Mouse (Mus musculus) heart, postnatal 4 days (tissue): ENCODE measurements around the gene Mapk9. TPM values are rescaled to one million over a fixed set of nuclear protein-coding genes. Genes with fewer than 3 reads are reported as not detected.

Experiments
- DNase-seq: peaks from one replicate; pipeline ENCODE4 v3.0.0; 2021
- total RNA-seq, 2 experiments: library from RNA; stranded (reverse); gene quantifications; 2 replicates each; pipeline ENCODE4 v1.2.3; 2021

The Mapk9 gene
- total RNA-seq, 2 experiments from 2014 or later = 51.4 to 53.6 TPM

DNA sequence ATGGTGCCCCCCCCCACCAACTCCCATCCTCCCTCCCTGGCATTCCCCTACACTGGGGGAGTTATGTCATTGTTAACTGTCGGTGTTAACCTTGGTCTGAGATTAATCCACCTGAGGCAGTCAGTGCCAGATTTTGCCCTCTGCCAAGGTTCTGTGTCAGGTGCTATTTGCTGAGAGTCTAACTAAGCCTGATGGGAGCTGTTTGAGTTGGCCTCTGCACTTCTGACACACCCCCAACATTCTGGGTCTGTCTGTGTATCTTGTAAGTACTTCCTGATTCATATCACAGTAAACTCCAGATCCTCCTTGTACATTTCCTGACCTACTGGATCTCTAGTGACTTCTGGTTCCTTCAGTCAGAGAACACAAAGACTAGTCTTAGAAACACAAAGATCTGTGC, 5.9 kb upstream of the Mapk9 start:
- no peak for DNase-seq

DNA sequence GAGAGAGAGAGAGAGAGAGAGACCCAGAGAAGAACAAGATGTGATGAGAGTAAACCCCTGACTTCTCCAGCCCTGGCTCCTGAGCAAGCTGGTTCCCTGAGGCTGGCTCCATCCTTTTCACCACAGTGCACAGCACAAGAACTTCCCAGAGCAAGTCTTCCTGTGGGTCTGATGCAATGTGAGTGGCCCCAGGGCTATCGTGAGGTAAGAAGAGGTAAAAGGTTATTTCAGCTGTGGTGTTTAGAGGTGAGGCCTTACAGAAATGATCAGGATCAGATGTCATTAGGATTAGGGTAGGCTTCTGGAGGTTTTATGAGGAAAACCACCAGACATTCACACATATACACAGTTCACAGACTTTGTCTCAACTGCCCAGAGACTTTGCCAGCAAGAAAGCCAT, 4.7 kb upstream of the Mapk9 start:
- no peak for DNase-seq

DNA sequence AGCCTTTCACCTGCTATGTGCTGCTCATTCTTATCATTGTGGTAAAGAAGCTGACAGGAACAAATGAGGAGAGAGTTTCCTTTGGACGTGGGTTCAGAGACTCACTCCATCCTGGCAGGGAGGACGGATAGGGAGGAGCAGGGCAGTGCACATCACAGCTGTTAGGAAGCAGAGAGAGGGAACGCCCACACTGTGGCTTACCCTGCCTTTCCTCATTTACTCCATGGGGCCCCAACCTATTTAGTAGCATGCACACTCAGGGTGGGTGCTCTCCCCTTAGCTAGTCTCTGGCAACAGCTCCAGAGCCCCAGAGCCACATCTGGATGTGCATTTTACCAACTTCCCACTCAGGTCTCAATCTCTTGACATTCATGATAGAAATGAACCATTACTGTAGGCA, 3.8 kb upstream of the Mapk9 start:
- no peak for DNase-seq

DNA sequence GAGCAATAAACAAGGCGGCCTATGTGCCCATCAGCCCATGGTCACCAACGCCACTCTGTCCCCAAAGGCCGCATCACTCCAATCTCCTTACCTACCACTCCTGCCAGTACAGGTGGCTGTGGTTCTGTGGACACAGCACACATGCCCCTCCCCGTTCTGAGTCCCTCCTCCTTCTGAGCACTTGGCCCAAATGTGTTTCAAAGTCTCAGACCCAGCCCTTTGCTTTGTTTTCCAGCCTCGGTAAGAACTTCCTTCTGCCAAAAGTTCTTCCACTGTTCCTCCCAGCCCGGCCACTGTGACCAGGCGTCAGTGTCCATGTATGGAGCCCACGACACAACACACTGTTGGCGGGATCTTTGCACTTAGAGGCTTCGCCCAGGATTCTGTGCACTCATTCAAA, 2.2 kb upstream of the Mapk9 start:
- DNase-seq = no peak

DNA sequence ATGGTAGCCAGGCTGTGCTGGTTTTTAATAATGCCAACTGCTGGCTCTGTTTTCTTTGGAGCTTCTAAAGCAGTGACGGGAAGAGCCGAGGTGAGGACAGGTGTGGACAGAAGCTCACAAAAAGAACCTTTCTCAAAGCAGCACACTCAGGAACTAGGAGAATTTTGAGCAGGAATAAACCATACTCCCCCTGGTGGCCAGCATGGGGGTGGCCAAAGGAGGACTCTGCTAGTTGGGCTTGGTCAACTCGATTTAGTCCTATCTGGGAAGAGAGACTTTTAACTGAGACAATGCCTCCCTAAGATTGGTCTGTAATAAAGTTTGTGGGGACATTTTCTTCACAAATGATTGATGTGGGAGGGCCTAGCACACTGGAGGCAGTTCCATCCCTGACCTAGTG, 1.6 kb upstream of the Mapk9 start:
- DNase-seq = peak; percentile 79

DNA sequence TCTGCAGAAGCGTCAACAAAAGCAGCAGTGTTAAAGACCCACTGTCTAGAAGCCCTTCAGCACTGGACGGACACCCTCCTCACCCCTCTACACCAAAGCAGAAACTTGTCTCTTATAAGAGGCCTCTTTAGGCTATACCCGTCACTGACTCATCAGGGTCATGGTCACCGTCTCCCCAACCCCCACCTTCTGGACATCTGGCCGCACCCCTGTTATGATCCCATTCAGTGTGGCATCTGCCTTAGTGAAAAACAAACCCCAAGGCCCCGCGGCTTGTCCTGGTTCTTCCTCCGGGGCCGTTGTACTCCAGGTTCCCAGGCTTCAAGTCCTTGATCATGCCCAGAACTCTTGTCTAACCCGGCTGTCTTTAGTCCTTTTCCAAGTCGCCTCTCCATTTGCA, 593 bp upstream of the Mapk9 start:
- DNase-seq = no peak

DNA sequence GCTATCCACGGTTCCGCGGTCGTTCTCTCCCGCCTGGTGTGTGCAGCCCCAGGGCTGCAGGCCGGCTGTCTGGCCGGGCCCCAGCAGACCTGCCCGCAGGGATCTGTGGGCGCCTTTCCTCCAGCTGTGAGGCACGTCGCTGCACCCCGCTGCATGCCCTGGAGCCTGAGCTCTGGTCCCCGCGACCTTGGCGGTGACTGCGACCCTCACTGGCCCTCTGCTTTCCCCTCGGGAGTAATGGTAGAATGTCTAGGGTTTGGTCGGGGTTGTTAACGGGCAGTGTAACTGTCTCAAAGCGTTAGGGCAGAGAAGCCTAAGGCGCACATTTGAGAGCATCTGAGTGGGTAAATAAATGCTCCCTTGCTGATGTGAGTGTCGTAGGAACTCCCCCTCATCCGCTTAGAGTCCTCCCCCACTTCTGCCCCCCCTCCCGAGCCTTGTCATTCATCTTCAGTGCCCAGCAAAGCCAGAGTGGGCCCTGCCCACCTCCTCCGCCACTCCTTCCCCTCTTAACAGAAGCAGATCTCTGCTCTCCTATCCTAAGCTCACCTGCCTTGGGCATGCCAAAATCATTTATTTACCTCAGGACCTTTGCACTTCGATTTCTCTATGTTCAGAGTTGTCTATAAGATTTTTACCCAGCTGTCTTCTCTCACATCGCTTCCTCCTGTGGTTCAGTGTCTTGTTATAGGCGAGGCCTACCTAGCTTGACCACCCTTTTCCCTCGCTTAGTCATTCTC, 690 bp downstream of the Mapk9 start:
- no peak for DNase-seq

DNA sequence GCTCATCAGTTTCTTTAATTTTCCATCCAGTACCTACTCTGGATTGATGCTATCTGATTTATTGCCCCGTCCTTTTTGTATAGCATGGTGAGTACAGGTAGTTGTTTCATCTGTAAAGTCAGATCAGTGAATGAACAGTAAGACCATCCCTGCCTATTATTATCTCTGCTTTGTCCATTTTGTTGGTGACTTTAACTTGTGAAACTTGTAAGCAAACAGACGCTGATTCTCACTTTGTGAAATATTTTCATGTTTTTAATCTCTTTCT, 1.2 kb downstream of the Mapk9 start:
- no peak for DNase-seq

DNA sequence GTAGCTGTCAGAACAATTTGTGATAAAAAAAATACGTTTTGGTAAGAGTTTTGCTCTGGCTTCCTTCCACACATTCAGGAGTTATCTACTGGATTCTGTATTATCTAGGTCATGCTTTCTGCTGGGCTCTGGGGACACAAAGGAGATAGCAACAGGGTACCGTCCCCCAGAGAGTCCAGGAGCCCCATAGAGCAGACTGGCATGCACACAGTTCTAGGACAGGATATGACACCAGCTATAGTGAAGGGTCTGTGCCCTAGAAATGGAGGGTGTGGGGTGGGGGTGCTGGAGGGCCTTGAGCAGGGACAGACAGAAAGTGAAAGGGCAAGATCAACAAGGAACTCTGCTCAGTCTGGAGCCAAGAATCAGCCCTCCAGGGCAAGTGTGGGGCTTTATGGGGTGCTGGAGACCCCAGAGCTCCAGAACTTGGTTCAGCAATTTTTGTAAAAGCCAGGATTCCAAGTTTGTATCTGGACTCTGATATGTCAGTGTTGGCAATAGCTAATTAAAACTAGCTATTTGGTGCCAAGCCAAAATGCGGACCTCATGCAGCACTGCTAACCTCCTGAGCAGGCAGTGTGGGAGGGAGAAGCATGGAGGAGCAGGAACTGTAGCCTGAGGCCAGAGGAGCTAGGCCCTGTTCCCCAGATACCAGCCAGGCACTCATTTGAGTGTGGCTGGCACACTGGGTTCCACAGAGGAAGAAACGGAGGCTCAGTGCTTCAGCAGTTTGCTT, 1.7 kb downstream of the Mapk9 start:
- peak; percentile 28 for DNase-seq

DNA sequence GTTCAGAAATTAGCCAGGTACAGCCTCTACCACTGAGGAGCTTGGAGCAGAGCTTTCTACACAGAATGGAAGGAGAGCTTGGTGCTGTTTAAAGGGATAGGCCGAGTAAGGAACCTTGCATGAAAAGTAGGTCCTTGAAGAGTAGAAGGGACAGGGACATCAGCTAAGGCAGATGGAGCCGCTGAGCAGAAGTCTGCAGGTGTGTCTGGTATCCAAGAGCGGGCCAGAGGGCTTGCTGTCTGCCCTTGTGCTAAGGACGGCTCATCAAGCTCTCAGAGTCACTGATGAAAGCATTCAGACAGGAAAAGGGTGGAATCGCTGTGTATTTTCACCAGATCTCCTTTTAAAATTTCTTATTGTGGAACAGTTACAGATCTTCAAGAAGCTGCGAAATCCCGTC, 3.8 kb downstream of the Mapk9 start:
- no peak for DNase-seq

DNA sequence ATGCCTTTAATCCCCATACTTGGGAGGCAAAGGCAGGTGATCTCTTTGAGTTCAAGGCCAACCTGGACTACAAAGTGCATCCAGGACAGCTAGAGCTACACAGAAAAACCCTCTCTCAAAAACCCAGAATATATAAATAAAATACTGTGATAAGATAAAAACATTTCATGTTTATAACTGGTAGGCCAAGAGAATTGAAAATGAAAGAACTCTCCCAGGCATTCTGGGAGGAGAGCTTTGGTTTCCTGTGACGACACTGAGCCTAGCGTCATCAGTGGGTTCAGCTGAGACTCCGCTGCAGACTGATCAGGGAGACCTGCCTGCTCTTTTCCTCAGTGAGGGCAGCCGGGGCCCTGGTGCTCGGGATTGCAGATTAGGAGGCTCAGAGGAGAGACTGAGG, 8.6 kb downstream of the Mapk9 start:
- DNase-seq = no peak

DNA sequence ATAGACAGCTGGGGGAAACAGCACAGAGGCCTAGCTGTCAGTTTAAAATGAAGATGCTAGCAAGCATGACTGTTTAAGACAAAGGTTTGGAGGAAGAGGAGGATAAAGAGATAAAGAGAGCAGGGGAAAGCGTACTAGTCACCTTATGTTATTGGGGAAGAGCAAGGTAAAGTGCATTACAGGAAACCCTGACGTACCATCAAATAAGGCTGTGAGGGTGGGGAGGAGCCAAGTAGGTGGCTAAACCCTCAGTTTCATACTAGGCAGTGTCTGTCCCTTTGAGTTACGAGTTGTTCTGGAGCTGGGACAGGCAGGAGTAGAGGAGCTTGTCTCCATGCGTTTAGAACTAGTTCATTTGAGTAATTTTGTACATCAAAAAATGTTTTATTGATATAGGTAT, 14.6 kb downstream of the Mapk9 start:
- no peak for DNase-seq

DNA sequence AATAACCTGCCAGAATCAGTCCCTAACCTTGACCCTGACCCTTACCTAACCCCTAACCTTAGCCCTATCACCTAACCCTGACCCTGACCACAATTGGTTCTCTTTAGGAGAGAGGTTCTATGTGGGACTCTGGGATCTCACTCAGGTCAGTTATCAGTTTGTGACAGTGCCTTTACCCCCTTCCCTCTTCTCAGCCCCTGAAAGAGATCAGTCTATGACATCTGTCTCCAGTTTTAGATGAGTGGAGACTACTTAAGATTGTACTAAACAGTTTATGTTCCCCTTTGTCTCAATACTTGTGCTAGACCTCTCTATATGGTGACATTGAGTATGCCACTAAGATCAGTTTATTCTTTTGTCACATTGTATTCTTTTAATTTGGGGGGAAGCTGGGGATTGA, 17.4 kb downstream of the Mapk9 start:
- DNase-seq = no peak

DNA sequence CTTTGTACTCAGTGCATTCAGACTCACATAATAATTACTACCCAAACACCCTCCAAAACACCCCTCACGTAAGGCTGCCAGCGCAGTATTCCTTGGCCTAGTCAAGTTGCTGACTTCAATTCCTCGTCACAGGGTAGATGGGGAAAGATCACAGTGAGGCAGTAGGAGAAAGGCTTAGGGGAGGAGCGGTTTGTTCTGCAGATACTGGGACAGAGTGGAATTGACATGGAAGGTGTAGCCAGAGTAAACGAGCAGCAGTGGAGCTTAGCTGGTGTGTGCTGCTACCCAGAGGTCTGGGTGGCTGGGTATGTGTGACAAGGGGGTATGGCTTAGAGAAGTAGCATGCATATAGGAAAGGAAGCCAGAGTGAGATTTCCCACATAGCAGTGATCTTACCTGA, 20.8 kb downstream of the Mapk9 start:
- no peak for DNase-seq

DNA sequence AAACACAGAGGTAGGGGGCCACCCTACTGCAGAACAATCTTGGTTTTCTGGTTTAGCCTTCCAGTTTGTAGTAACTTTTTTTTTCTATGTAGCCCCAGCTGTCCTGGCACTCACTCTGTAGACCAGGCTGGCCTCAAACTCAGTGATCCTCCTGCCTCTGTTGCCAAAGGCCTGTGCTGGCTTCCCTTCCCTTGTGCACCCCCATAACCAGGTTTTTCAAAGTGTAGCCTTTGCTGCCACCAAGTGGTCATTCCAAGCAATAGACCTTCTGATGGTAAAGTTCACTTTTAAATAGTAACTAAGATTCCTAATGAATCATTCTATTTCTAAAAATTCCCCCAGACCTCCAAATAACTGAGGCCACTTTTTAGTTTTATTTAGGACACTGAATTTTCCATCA, 23.2 kb downstream of the Mapk9 start:
- DNase-seq = peak; percentile 61

DNA sequence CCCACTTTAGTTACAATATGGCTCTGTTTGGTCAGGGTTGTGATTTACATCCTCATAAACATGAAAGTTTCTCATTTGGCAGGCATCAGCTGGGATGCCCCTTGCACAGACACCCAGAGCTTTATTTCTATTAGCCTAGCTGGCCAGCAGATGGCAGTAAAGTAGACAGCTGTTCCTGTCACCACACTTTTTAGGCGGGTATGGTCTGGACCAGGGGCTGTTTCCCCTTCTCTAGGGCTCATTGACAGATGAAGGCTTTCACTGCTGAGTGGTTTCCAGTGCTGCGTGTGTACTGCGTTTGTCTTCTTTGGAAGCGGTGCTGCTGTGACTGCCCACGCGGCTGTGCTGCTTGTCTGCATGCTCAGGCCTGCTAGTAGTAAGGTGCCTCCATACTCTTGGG, 25.4 kb downstream of the Mapk9 start:
- peak; percentile 56 for DNase-seq

DNA sequence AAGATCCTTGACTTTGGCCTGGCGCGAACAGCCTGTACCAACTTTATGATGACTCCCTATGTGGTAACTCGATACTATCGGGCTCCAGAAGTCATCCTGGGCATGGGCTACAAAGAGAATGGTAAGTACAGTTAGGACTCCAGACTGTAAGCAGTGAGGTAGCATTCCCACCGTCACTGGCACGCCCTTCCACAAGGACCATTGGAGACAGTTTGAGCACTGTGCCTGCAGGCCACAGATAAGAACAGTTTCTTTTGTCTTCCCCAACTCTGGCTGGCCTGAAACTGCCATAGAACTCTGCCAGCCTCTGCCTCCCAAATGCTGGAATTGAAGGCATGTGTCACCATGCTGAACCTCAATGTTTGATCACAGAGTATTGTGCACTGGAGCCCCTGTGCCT, 26.2 kb downstream of the Mapk9 start:
- no peak for DNase-seq

DNA sequence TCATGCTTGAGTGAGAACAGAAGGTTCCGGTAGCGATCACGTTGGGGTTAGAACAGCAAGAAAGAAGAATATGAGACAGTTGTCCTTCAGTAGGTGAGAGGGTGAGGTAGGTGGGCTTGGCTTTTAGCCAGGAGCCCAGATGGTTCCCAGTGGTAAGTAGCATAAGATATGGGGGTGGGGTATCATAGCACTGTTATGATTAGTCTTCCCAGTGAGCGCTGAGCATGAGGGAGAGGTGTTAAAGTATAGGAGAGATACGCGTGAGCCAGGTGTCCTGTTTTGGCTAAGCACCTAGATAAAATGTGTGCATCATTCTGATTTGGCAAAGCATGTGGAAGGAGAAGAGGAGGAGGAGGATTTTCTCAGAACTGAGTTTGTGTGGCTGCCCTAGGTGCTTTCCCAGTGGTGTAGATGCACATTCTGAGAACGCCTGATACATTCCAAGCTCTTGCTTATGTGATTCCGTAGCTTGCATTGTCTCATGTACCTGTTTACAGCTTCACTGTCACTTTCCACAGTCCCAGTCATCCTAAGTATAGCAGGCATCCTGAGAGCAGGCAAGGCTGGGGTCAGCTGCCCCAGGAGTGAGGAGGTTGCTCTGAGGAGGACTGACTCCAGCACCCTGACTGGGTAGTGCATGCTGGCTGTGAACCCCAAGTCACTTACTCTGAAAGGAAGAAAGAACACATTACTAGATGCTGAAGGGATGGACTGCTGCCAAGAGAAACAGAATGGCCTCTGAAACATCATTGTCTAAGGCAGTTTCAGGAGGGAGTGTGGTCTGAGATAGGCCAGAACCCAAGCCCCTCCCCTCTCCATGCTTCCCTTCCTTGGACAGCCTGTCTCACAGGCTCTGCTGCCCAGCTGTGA, 30.6 kb downstream of the Mapk9 start:
- DNase-seq = peak; percentile 58

DNA sequence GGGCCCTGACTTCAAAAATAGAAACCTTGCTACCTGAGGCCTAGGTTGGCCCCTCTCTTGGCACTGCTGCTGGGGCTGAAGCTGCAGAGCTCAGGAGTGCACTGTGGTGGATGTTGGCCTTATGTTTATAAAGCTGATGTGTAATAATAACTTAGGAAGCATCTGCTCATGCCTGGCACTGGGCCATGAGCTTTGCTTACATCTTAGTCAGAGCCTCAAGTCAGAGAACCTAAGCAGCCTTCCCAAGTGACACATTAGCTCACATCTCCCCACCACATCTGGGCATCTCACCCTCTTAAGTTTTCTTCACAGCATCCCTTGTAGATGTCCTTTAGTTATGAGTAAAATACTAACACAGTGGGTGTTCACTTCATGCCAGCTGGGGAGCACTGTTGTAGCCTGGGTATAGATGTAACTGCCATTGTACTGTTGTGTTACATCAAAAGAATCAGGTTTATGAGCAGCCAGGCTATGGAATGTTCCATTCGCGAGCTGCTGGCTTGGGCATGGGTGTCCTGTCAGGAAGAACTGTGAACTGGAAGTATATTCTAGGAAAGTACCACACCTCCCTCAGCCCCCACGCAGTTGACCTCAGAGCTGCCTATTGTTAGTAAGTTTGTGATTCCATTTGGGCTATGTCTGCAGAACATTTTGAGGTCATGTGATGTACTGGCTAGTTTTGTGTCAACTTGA, 33.5 kb downstream of the Mapk9 start:
- DNase-seq = peak; percentile 38

DNA sequence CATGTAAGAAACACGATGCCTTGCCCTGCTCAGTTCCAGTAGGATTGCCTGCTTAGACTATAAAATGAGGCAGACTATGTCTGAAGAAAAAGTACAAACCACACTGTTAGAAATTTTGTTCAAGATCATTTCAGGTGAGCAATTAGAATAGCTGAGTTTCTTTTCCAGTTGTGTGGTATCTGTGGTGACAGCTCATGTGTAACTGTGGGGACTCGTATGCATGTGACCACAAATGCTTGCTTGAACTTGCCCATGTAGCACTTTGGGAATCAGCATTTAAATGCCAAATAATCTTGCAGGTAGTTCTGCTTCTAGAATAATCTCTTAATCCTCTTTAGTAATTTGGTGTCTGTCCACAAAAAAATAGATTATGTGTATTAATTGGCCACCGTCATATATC, 36.8 kb downstream of the Mapk9 start:
- no peak for DNase-seq

DNA sequence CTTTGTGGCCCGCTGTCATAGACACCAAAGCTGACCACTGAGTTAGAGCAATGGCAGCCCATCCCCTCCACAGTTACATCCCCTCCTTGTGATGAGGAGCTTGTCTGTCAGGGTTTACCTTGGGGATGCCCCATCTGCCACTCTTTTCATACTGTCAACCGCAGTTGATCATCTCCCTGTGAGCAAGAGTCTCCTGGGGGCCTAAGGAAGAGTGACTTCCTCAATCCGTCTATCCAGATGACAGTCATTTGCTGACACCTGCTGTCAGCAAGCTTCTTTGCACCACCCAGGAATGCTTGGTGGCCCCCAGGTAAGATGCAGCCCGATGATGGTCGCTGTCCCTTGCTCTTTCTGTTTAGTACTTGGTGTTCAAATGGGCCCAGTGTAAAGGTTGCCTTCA, 41.9 kb downstream of the Mapk9 start:
- no peak for DNase-seq

DNA sequence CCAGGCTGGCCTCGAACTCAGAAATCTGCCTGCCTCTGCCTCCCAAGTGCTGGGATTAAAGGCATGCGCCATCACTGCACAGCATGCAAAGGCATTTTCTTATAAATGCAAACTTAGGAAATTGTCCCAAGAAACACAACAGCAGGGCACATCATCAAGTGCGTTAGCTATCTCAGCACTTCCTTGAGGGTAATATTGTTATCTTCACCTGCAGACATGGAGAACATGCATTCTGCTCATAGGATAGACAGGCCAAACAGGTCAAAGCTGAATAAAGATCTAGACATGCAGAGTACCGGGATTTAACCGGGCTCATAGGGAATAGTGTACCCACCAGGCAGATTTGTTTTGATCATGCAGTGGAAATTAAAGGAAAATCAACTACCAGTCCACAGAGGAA, 45.4 kb downstream of the Mapk9 start:
- no peak for DNase-seq

DNA sequence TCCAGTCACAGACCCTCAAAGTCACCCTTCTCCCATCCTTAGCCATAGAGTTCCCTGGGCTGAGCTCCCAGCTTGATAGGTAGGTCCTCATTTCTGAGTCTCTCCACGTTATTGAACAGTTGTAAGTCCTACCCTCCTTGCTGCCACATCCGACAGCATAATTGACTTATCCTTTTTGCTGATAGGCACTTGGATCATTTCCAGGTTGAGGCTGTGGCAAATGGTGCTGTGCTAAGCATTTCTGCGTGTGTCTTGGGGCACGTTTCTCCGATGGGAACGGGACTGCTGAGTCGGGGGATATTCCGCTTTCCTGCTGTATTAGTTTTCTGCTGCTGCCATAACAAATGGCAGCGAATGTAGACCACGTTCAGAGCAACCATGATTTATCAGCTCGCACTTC, 47.3 kb downstream of the Mapk9 start:
- DNase-seq = no peak
